Mouse (Mus musculus) left cerebral cortex, postnatal 4 days (tissue): ENCODE data around the gene Rlbp1. TPM values are rescaled to one million over a fixed set of nuclear protein-coding genes. Genes with fewer than 3 reads are reported as not detected.
A peak's percentile ranks its signal among the peaks of the same experiment; 100 is the strongest.

Source experiments
- DNase-seq: peaks from one replicate; pipeline ENCODE4 v3.0.0-alpha.2; 2022
- intact Hi-C: fragments of 180-260 bp; cut with DNase I; formaldehyde crosslinking; loops from one replicate; pipeline ENCODE4 v1.15.1; 2025
- total RNA-seq, 2 experiments: library from RNA; stranded (reverse); gene quantifications; 2 replicates each; pipeline ENCODE4 v1.2.3; 2021

Rlbp1 gene
- total RNA-seq, 2 experiments from 2014 or later = 45.0 to 49.2 TPM

GRCm38 (mm10) chr7:79376516-79377275, 10.2 kb downstream of the Rlbp1 start:
- DNase-seq = no peak
- intact Hi-C loops = no loop called here

GRCm38 (mm10) chr7:79375594-79375993, 11.3 kb downstream of the Rlbp1 start:
- no peak for DNase-seq
- intact Hi-C loops = no loop called here

GRCm38 (mm10) chr7:79374017-79374416, 12.8 kb downstream of the Rlbp1 start:
- intact Hi-C loops = no loop called here
- DNase-seq = no peak

- intact Hi-C loops = no loop called here
- peak; percentile 81 for DNase-seq
Measured at GRCm38 (mm10) chr7:79371321-79371879, 15.4 kb downstream of the Rlbp1 start.

GRCm38 (mm10) chr7:79369416-79369815, 17.4 kb downstream of the Rlbp1 start:
- DNase-seq = no peak
- intact Hi-C loops = no loop called here

GRCm38 (mm10) chr7:79368664-79369063, 18.2 kb downstream of the Rlbp1 start:
- intact Hi-C loops = no loop called here
- no peak for DNase-seq

- DNase-seq = peak; percentile 77
- intact Hi-C loops = no loop called here
Measured at GRCm38 (mm10) chr7:79363370-79364043, 23.3 kb downstream of the Rlbp1 start.

GRCm38 (mm10) chr7:79362830-79363229, 24.0 kb downstream of the Rlbp1 start:
- no peak for DNase-seq
- intact Hi-C loops = no loop called here

GRCm38 (mm10) chr7:79362208-79362607, 24.6 kb downstream of the Rlbp1 start:
- DNase-seq = peak; percentile 79
- intact Hi-C loops = no loop called here

- peak; percentile 17 for DNase-seq
- intact Hi-C loops = no loop called here
Measured at GRCm38 (mm10) chr7:79360056-79360455, 26.8 kb downstream of the Rlbp1 start.

- DNase-seq = no peak
- intact Hi-C loops = no loop called here
Measured at GRCm38 (mm10) chr7:79359183-79359435, 27.7 kb downstream of the Rlbp1 start.

GRCm38 (mm10) chr7:79358350-79359182, 28.3 kb downstream of the Rlbp1 start:
- no peak for DNase-seq
- intact Hi-C loops = no loop called here

GRCm38 (mm10) chr7:79349738-79350386, 37.0 kb downstream of the Rlbp1 start:
- peak; percentile 77 for DNase-seq

GRCm38 (mm10) chr7:79348816-79349215, 38.0 kb downstream of the Rlbp1 start:
- no peak for DNase-seq
- intact Hi-C loops = loop anchor here (5.0 kb wide), 2 partner anchors 102 to 207 kb away; no protein-coding TSS in a partner anchor

More at GRCm38 (mm10) chr7:79349738-79350386, 37.0 kb downstream of the Rlbp1 start:
- intact Hi-C loops = loop anchor here (5.0 kb wide), 3 partner anchors 103 to 428 kb away; no protein-coding TSS in a partner anchor

GRCm38 (mm10) chr7:79347108-79347813, 39.6 kb downstream of the Rlbp1 start:
- DNase-seq = no peak
- intact Hi-C loops = loop anchor here (5.0 kb wide), 2 partner anchors 100 to 205 kb away; no protein-coding TSS in a partner anchor

- intact Hi-C loops = loop anchor here (5.0 kb wide), 2 partner anchors 99 to 204 kb away; no protein-coding TSS in a partner anchor
- DNase-seq = no peak
Measured at GRCm38 (mm10) chr7:79346555-79347075, 40.2 kb downstream of the Rlbp1 start.

- DNase-seq = peak; percentile 67
- intact Hi-C loops = loop anchor here (5.0 kb wide), 2 partner anchors 99 to 204 kb away; no protein-coding TSS in a partner anchor
Measured at GRCm38 (mm10) chr7:79345902-79346301, 40.9 kb downstream of the Rlbp1 start.

GRCm38 (mm10) chr7:79336362-79336910, 50.4 kb downstream of the Rlbp1 start:
- intact Hi-C loops = no loop called here
- DNase-seq = no peak

- DNase-seq = no peak
- intact Hi-C loops = no loop called here
Measured at GRCm38 (mm10) chr7:79333419-79333818, 53.4 kb downstream of the Rlbp1 start.
